Mouse (Mus musculus) spleen, adult 2 months (tissue): ENCODE measurements around the gene Pip5kl1. TPM values are rescaled to one million over a fixed set of nuclear protein-coding genes. Genes with fewer than 3 reads are reported as not detected.

Experiments used
- DNase-seq, 2 experiments: peaks; one replicate each; pipeline versions ENCODE4 v3.0.0 to v3.0.0-alpha.2; 2012 to 2021; ENCODE audit warnings: low spot score in 2 of 2, low read depth in 1 of 2
- H3K27ac ChIP-seq: fragments of 200-500 bp; 2 replicates; pipeline ENCODE4 v1.5.1; 2012; ENCODE audit warnings: low read length, inconsistent platforms; ENCODE audit not compliant: insufficient read depth
- H3K27me3 ChIP-seq: fragments of 200-500 bp; 2 replicates; pipeline ENCODE4 v1.6.1; 2012; ENCODE audit warnings: mild to moderate bottlenecking, moderate library complexity, low read length, inconsistent platforms; ENCODE audit not compliant: control insufficient read depth, insufficient read depth
- H3K36me3 ChIP-seq: fragments of 200-500 bp; 2 replicates; pipeline ENCODE4 v1.6.1; 2012; ENCODE audit warnings: mild to moderate bottlenecking, low read length, inconsistent platforms; ENCODE audit not compliant: control insufficient read depth, insufficient read depth
- H3K4me1 ChIP-seq: fragments of 200-500 bp; 2 replicates; pipeline ENCODE4 v1.6.1; 2011; ENCODE audit warnings: inconsistent platforms; ENCODE audit not compliant: control insufficient read depth, insufficient read depth, insufficient read length
- H3K4me3 ChIP-seq: fragments of 200-500 bp; 2 replicates; pipeline ENCODE4 v1.5.1; 2011; ENCODE audit warnings: mild to moderate bottlenecking, inconsistent platforms; ENCODE audit not compliant: insufficient read depth, insufficient read length; ENCODE audit errors: extremely low read depth
- CTCF ChIP-seq: fragments of 200-500 bp; IDR thresholded peaks from 2 replicates; pipeline ENCODE4 v1.5.1; 2011; ENCODE audit warnings: mild to moderate bottlenecking, inconsistent platforms; ENCODE audit not compliant: insufficient read depth, insufficient read length, insufficient replicate concordance; ENCODE audit errors: extremely low read depth
- POLR2A ChIP-seq: fragments of 200-500 bp; IDR thresholded peaks from 2 replicates; pipeline ENCODE4 v1.6.1; 2011; ENCODE audit warnings: low read depth, low read length, inconsistent platforms
- WGBS: fragments of 180-500 bp; shearing (Covaris S2); methylation state at CpG from one replicate; pipeline ENCODE4 v1.1.7; 2018; 5-methylcytosine and 5-hydroxymethylcytosine counted together
- polyA plus RNA-seq: library from polyadenylated mRNA; depleted of rRNA; stranded (reverse); fragments of >200 nt; gene quantifications from 2 replicates; pipeline ENCODE4 v1.2.3, GENCODE M21; 2012

Gene Pip5kl1
- polyA plus RNA-seq, 1 experiment: 0.40 TPM

GRCm38 (mm10) chr2:32596725-32597124 is 22.1 kb downstream of the Pip5kl1 start:
- no peak for DNase-seq
- Histone ChIP-seq H3K27ac (no peak overlapping the region), H3K27me3 (no peaks in the 10 kb centered on the region), H3K36me3 (peaks cover 26% of the 10 kb centered on the region), H3K4me1 (peaks cover 4% of the 10 kb centered on the region; the same call in 1 of the 2 replicates), H3K4me3 (no peak overlapping the region)
- no peak for TF ChIP-seq CTCF
- TF ChIP-seq POLR2A: no peak
- WGBS: 95% methylated on average over 13 of the region's 13 CpGs

GRCm38 (mm10) chr2:32597248-32597647 is 22.7 kb downstream of the Pip5kl1 start:
- Histone ChIP-seq H3K4me1 (peaks cover 4% of the 10 kb centered on the region; the same call in 1 of the 2 replicates), H3K27me3 (no peaks in the 10 kb centered on the region), H3K4me3 (no peak overlapping the region), H3K36me3 (peaks cover 26% of the 10 kb centered on the region), H3K27ac (no peak overlapping the region)
- no peak for DNase-seq
- TF ChIP-seq POLR2A (no peak), CTCF (no peak)
- WGBS: 93% methylated on average over 5 of the region's 5 CpGs

DNA sequence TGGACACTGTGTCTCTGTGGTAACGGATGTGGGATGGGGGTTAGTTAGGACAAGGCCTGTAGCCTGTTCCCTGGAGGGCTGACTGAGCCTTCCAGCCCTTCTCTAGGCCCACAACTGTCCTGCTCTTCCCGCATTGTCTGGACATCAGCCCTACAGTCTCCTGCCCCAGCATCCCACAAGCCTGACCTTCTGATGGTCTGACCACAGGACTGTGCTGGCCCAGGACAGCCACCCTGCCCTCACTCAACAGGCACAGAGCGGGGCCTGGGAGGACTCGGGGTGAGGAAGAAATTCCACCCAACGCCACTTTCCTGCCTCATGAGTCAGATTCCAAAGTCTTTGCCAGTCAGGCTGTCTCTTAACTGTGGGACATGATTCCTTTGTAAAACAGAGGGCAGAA is 23.1 kb downstream of the Pip5kl1 start:
- TF ChIP-seq CTCF: no peak
- TF ChIP-seq POLR2A: no peak
- DNase-seq: no peak
- Histone ChIP-seq H3K4me3 (no peak overlapping the region), H3K27me3 (no peaks in the 10 kb centered on the region), H3K4me1 (peaks cover 4% of the 10 kb centered on the region; the same call in 1 of the 2 replicates), H3K27ac (no peak overlapping the region), H3K36me3 (peaks cover 23% of the 10 kb centered on the region)
- WGBS: 94% methylated on average over 5 of the region's 5 CpGs

GRCm38 (mm10) chr2:32598506-32598905 is 23.9 kb downstream of the Pip5kl1 start:
- DNase-seq: no peak
- Histone ChIP-seq H3K27ac (no peak overlapping the region), H3K36me3 (peaks cover 23% of the 10 kb centered on the region), H3K4me1 (peaks cover 4% of the 10 kb centered on the region; the same call in 1 of the 2 replicates), H3K4me3 (no peak overlapping the region), H3K27me3 (no peaks in the 10 kb centered on the region)
- 91% methylated on average over 8 of the region's 8 CpGs for WGBS
- TF ChIP-seq CTCF (no peak), POLR2A (no peak)

- no peaks in the 10 kb centered on the region for H3K27me3 ChIP-seq
- peaks cover 21% of the 10 kb centered on the region for H3K36me3 ChIP-seq
- peaks cover 4% of the 10 kb centered on the region; the same call in 1 of the 2 replicates for H3K4me1 ChIP-seq
- TF ChIP-seq POLR2A: no peak
- no peak for DNase-seq
- H3K4me3 ChIP-seq: no peak within 1 kb of the TSS
- 88% methylated on average over 3 of the region's 3 CpGs for WGBS
- no peak within 1 kb of the TSS for H3K27ac ChIP-seq
Measured at GRCm38 (mm10) chr2:32599409-32599808, 24.8 kb downstream of the Pip5kl1 start, which contains the start of gene St6galnac6. Gene St6galnac6, plus strand, starts transcription at chr2:32599709.

- H3K4me3 ChIP-seq: no peak overlapping the region
- WGBS: 56% methylated on average over 8 of the region's 8 CpGs
- H3K4me1 ChIP-seq: peaks cover 4% of the 10 kb centered on the region
- peaks cover 11% of the 10 kb centered on the region for H3K36me3 ChIP-seq
- DNase-seq: peak in 1 of 2 experiments; percentile 44
- H3K27ac ChIP-seq: no peak overlapping the region
- no peaks in the 10 kb centered on the region for H3K27me3 ChIP-seq
- TF ChIP-seq POLR2A (no peak), CTCF (peak; percentile 33; the same call in 1 of the 2 replicates)
Measured at GRCm38 (mm10) chr2:32601417-32602065, 26.9 kb downstream of the Pip5kl1 start.

DNA sequence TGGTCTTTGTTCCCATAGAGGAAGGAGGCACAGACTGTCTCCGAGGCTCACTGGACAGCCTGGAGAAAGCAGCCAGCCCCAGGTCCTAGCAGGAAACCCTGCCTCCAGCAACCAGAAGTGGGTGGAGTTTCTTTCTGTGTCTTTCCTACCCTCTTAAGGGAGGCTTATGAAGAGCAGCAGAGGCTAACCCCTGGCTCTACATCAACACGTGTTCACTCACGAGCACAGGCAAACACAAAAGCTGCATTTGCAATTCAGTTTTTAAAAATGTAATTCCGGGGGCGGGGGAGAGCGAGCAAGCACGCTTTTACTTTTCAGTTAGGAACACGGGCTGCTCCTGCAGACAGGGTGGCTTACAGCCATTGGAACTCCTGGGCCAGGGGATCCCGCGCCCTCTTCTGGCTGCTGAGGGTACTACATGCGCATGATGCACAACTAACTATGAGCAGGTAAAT is 28.0 kb downstream of the Pip5kl1 start:
- Histone ChIP-seq H3K4me3 (peak overlapping the region; percentile 16; the same call in 1 of the 2 replicates), H3K27ac (no peak overlapping the region), H3K4me1 (peaks cover 4% of the 10 kb centered on the region), H3K27me3 (no peaks in the 10 kb centered on the region; the same call in 1 of the 2 replicates), H3K36me3 (peaks cover 3% of the 10 kb centered on the region; the same call in 1 of the 2 replicates)
- no peak for TF ChIP-seq POLR2A
- peak; percentile 84 for TF ChIP-seq CTCF
- WGBS: under 1% methylated on average over 11 of the region's 11 CpGs
- DNase-seq: peak in 1 of 2 experiments; percentile 81
